Comparison of ENCODE assay signal across 8 mouse cellular contexts in genomic region chr7:101970821-101971461, GRCm38 (mm10). TPM values are rescaled to one million over a fixed set of nuclear protein-coding genes. Genes with fewer than 3 reads are reported as not detected.
A peak's percentile ranks its signal among the peaks of the same experiment; 100 is the strongest.
DNase-seq lines count a peak whose midpoint lies in the region; ATAC-seq and TF ChIP-seq lines count a peak whose summit lies in the region.

No protein-coding gene starts in this region.

- peak overlapping the region; percentile 80 for H3K27ac ChIP-seq in bone marrow macrophage, adult 2 months (ENCODE audit: insufficient read depth, low read depth, low read length)
- peak overlapping the region; percentile 99 for H3K27ac ChIP-seq in embryonic fibroblast, embryonic 13.5 days (ENCODE audit: insufficient read depth, low read length)
- peak overlapping the region; percentile 100 for H3K27ac ChIP-seq in kidney, embryonic 14.5 days (ENCODE audit: low read depth, low read length)
- H3K27ac ChIP-seq in limb, embryonic 15.5 days = peak overlapping the region; percentile 100
- peak overlapping the region; percentile 99 for H3K27ac ChIP-seq in midbrain, postnatal 0 days (ENCODE audit: low read depth, low read length)

- no peak for TF ChIP-seq CTCF in bone marrow macrophage, adult 2 months (IDR thresholded peaks at IDR 0.05; ENCODE audit: low read depth, low read length)
- TF ChIP-seq CTCF in embryonic fibroblast, embryonic 13.5 days (IDR thresholded peaks at IDR 0.05; ENCODE audit: borderline replicate concordance, insufficient read depth, low read length) = no peak
- peak; percentile 27 for TF ChIP-seq CTCF in midbrain, postnatal 0 days (IDR thresholded peaks at IDR 0.05)

- H3K27me3 ChIP-seq in kidney, embryonic 14.5 days (ENCODE audit: control insufficient read depth, insufficient read depth, low read length) = no peaks in the 10 kb centered on the region
- H3K27me3 ChIP-seq in limb, embryonic 15.5 days = no peaks in the 10 kb centered on the region
- no peaks in the 10 kb centered on the region for H3K27me3 ChIP-seq in midbrain, postnatal 0 days (ENCODE audit: insufficient read depth, low read length)

- peak overlapping the region; percentile 81 for H3K9ac ChIP-seq in kidney, embryonic 14.5 days (ENCODE audit: low read depth, low read length)
- peak overlapping the region; percentile 71 for H3K9ac ChIP-seq in limb, embryonic 15.5 days
- peak overlapping the region; percentile 96 for H3K9ac ChIP-seq in midbrain, postnatal 0 days (replicated peaks; ENCODE audit: low read length, poor library complexity, severe bottlenecking)

- ATAC-seq in kidney, embryonic 14.5 days (ENCODE audit: low FRiP score, low TSS enrichment) = peak; percentile 66
- ATAC-seq in limb, embryonic 15.5 days (ENCODE audit: insufficient number of reproducible peaks, low FRiP score, low TSS enrichment, low read depth) = peak; percentile 62
- peak; percentile 81 for ATAC-seq in midbrain, postnatal 0 days (ENCODE audit: low FRiP score)

- peak overlapping the region; percentile 87 for H3K4me2 ChIP-seq in kidney, embryonic 14.5 days (replicated peaks; ENCODE audit: low read depth, low read length)
- H3K4me2 ChIP-seq in limb, embryonic 15.5 days = peak overlapping the region; percentile 78
- peak overlapping the region; percentile 58 for H3K4me2 ChIP-seq in midbrain, postnatal 0 days (ENCODE audit: low read depth, low read length, poor library complexity, severe bottlenecking)

- H3K36me3 ChIP-seq in kidney, embryonic 14.5 days (ENCODE audit: control insufficient read depth, insufficient read depth, low read length) = no peaks in the 10 kb centered on the region
- no peaks in the 10 kb centered on the region for H3K36me3 ChIP-seq in limb, embryonic 15.5 days
- no peaks in the 10 kb centered on the region for H3K36me3 ChIP-seq in midbrain, postnatal 0 days (ENCODE audit: insufficient read depth, low read length)

- TF ChIP-seq POLR2A in bone marrow macrophage, adult 2 months (IDR thresholded peaks at IDR 0.05; ENCODE audit: borderline replicate concordance, low read depth, low read length) = no peak
- TF ChIP-seq POLR2A in embryonic fibroblast, embryonic 13.5 days (IDR thresholded peaks at IDR 0.05; ENCODE audit: low read depth, low read length) = peak; percentile 3; the same call in 1 of the 2 replicates

- peaks cover 53% of the 10 kb centered on the region for H3K4me1 ChIP-seq in bone marrow macrophage, adult 2 months (ENCODE audit: control insufficient read depth, insufficient read depth, low read length)
- H3K4me1 ChIP-seq in embryonic fibroblast, embryonic 13.5 days (ENCODE audit: control insufficient read depth, insufficient read depth, low read length) = peaks cover 27% of the 10 kb centered on the region
- H3K4me1 ChIP-seq in kidney, embryonic 14.5 days (ENCODE audit: control insufficient read depth, insufficient read depth, low read length) = peaks cover 29% of the 10 kb centered on the region
- H3K4me1 ChIP-seq in limb, embryonic 15.5 days = peaks cover 51% of the 10 kb centered on the region
- peaks cover 12% of the 10 kb centered on the region; the same call in 1 of the 2 replicates for H3K4me1 ChIP-seq in midbrain, postnatal 0 days (ENCODE audit: insufficient read depth, low read length)

- H3K4me3 ChIP-seq in bone marrow macrophage, adult 2 months (ENCODE audit: insufficient read depth, low read length) = peak overlapping the region; percentile 81
- H3K4me3 ChIP-seq in embryonic fibroblast, embryonic 13.5 days (ENCODE audit: insufficient read depth, low read length) = peak overlapping the region; percentile 68
- H3K4me3 ChIP-seq in kidney, embryonic 14.5 days (ENCODE audit: low read length) = peak overlapping the region; percentile 62
- peak overlapping the region; percentile 79 for H3K4me3 ChIP-seq in limb, embryonic 15.5 days
- peak overlapping the region; percentile 77 for H3K4me3 ChIP-seq in midbrain, postnatal 0 days (ENCODE audit: low read depth, low read length)

- no peaks in the 10 kb centered on the region for H3K9me3 ChIP-seq in kidney, embryonic 14.5 days (ENCODE audit: control insufficient read depth, low read length)
- H3K9me3 ChIP-seq in limb, embryonic 15.5 days = no peaks in the 10 kb centered on the region
- no peaks in the 10 kb centered on the region for H3K9me3 ChIP-seq in midbrain, postnatal 0 days (ENCODE audit: low read length)

- 7% methylated on average over 19 of the region's 19 CpGs for WGBS in kidney, embryonic 14.5 days
- 1% methylated on average over 19 of the region's 19 CpGs for WGBS in limb, embryonic 15.5 days
- WGBS in midbrain, postnatal 0 days = under 1% methylated on average over 19 of the region's 19 CpGs

- DNase-seq in A20 (ENCODE audit: low read depth, low spot score) = peak; percentile 88
- peak; percentile 82 to 84 for DNase-seq in heart, adult 9 months (ENCODE audit: low spot score in 2 of 2)
- DNase-seq in midbrain, postnatal 0 days (ENCODE audit: low spot score) = peak; percentile 95
- DNase-seq in spleen, postnatal 14 days (ENCODE audit: low spot score in 2 of 2) = peak; percentile 16 to 38

RNA-seq across cellular contexts. Expression of gene Numa1, which starts 37.0 kb away (rescaled TPM):
- 130 and 145 TPM in 2 replicates for polyA plus RNA-seq in bone marrow macrophage, adult 2 months (2012; ENCODE audit: insufficient read depth, insufficient read length, missing spikeins)
- 110 and 128 TPM in 2 replicates for polyA plus RNA-seq in embryonic fibroblast, embryonic 13.5 days (2011; ENCODE audit: insufficient read length, low read depth, missing spikeins)
- polyA plus RNA-seq in kidney, embryonic 14.5 days (2014; fragmentation: Nextera tagmentation; extraction: Ambion mirVana) = 69.6 and 110 TPM in 2 replicates
- polyA plus RNA-seq in limb, embryonic 15.5 days (2015; fragmentation: Nextera tagmentation; extraction: Ambion mirVana) = 66.2 and 72.9 TPM in 2 replicates
- total RNA-seq in midbrain, postnatal 0 days (2014; rRNA removed) = 64.4 and 74.0 TPM in 2 replicates
- 17.9 and 20.6 TPM in 2 replicates for polyA plus RNA-seq in midbrain, postnatal 0 days (2015; fragmentation: Nextera tagmentation; extraction: Ambion mirVana)

RNA-seq across cellular contexts. Expression of gene Lrrc51, which starts 37.2 kb away (rescaled TPM):
- polyA plus RNA-seq in bone marrow macrophage, adult 2 months (2012; ENCODE audit: insufficient read depth, insufficient read length, missing spikeins) = 3.2 and 3.5 TPM in 2 replicates
- polyA plus RNA-seq in embryonic fibroblast, embryonic 13.5 days (2011; ENCODE audit: insufficient read length, low read depth, missing spikeins) = 5.8 and 6.0 TPM in 2 replicates
- polyA plus RNA-seq in kidney, embryonic 14.5 days (2014; fragmentation: Nextera tagmentation; extraction: Ambion mirVana) = 10.0 and 14.7 TPM in 2 replicates
- 8.8 and 11.5 TPM in 2 replicates for polyA plus RNA-seq in limb, embryonic 15.5 days (2015; fragmentation: Nextera tagmentation; extraction: Ambion mirVana)
- 3.7 and 6.9 TPM in 2 replicates for total RNA-seq in midbrain, postnatal 0 days (2014; rRNA removed)
- 7.0 TPM in 2 replicates for polyA plus RNA-seq in midbrain, postnatal 0 days (2015; fragmentation: Nextera tagmentation; extraction: Ambion mirVana)

RNA-seq across cellular contexts. Expression of gene Il18bp, which starts 47.5 kb away (rescaled TPM):
- 13.1 and 13.6 TPM in 2 replicates for polyA plus RNA-seq in bone marrow macrophage, adult 2 months (2012; ENCODE audit: insufficient read depth, insufficient read length, missing spikeins)
- 4.1 and 6.3 TPM in 2 replicates for polyA plus RNA-seq in embryonic fibroblast, embryonic 13.5 days (2011; ENCODE audit: insufficient read length, low read depth, missing spikeins)
- polyA plus RNA-seq in kidney, embryonic 14.5 days (2014; fragmentation: Nextera tagmentation; extraction: Ambion mirVana) = 2.5 and 3.9 TPM in 2 replicates
- 1.9 and 2.4 TPM in 2 replicates for polyA plus RNA-seq in limb, embryonic 15.5 days (2015; fragmentation: Nextera tagmentation; extraction: Ambion mirVana)
- total RNA-seq in midbrain, postnatal 0 days (2014; rRNA removed) = 7.7 and 12.9 TPM in 2 replicates
- 3.1 and 4.2 TPM in 2 replicates for polyA plus RNA-seq in midbrain, postnatal 0 days (2015; fragmentation: Nextera tagmentation; extraction: Ambion mirVana)

Comparison
In these comparisons a context has a peak if more than half of its experiments do, and no peak if none do; other contexts are left out.
1. Peak in every context shown above with its lines: DNase-seq, ATAC-seq, H3K4me3 ChIP-seq and H3K27ac ChIP-seq.
2. DNase-seq: peak in every context shown above with its lines; median percentile 95 in midbrain, postnatal 0 days; 88 in A20; 83 in heart, adult 9 months; 27 in spleen, postnatal 14 days.